Mouse (Mus musculus): ENCODE measurements around the gene Asns.

Gene Asns

GRCm38 (mm10) chr6:7692884-7693585, at the start of gene Asns:
TSS of gene Asns (minus strand) at chr6:7693254.
- DNase-seq, result peak; percentile 59 to 63

- DNase-seq, result no peak
These were observed 48.7 kb upstream of the Asns start for GRCm38 (mm10) chr6:7741721-7742120.

GRCm38 (mm10) chr6:7737842-7738241, 44.8 kb upstream of the Asns start:
- no peak for DNase-seq

GRCm38 (mm10) chr6:7732754-7733708, 40.0 kb upstream of the Asns start:
- DNase-seq, result peak; percentile 76 to 82

GRCm38 (mm10) chr6:7732097-7732496, 39.0 kb upstream of the Asns start:
- DNase-seq, result no peak

- no peak for DNase-seq
These were observed 36.1 kb upstream of the Asns start for GRCm38 (mm10) chr6:7729128-7729527.

- DNase-seq, result no peak
These were observed 35.2 kb upstream of the Asns start for GRCm38 (mm10) chr6:7728241-7728640.

GRCm38 (mm10) chr6:7716236-7716635, 23.2 kb upstream of the Asns start:
- DNase-seq, result no peak

GRCm38 (mm10) chr6:7714230-7714629, 21.2 kb upstream of the Asns start:
- DNase-seq, result no peak

GRCm38 (mm10) chr6:7711837-7712330, 18.8 kb upstream of the Asns start:
- no peak for DNase-seq

GRCm38 (mm10) chr6:7708246-7708645, 15.2 kb upstream of the Asns start:
- DNase-seq, result no peak

GRCm38 (mm10) chr6:7706796-7707195, 13.7 kb upstream of the Asns start:
- DNase-seq, result no peak

GRCm38 (mm10) chr6:7697999-7698699, 5.1 kb upstream of the Asns start:
- no peak for DNase-seq

- no peak for DNase-seq
These were observed 4.1 kb upstream of the Asns start for GRCm38 (mm10) chr6:7697077-7697643.

GRCm38 (mm10) chr6:7696641-7697040, 3.6 kb upstream of the Asns start:
- DNase-seq, result no peak

- DNase-seq, result no peak
These were observed 2.8 kb upstream of the Asns start for GRCm38 (mm10) chr6:7695901-7696300.

- DNase-seq, result no peak
These were observed 612 bp upstream of the Asns start for GRCm38 (mm10) chr6:7693666-7694065.

- no peak for DNase-seq
These were observed 603 bp downstream of the Asns start for GRCm38 (mm10) chr6:7692451-7692850.

GRCm38 (mm10) chr6:7692037-7692436, 1.0 kb downstream of the Asns start:
- no peak for DNase-seq

- no peak for DNase-seq
These were observed 2.6 kb downstream of the Asns start for GRCm38 (mm10) chr6:7690456-7690855.

- no peak for DNase-seq
These were observed 3.9 kb downstream of the Asns start for GRCm38 (mm10) chr6:7689180-7689579.

GRCm38 (mm10) chr6:7686047-7686446, 7.0 kb downstream of the Asns start:
- DNase-seq, result no peak
